Mouse (Mus musculus): ENCODE data around the gene Txnrd2. TPM values are rescaled to one million over a fixed set of nuclear protein-coding genes. Genes with fewer than 3 reads are reported as not detected.

The Txnrd2 gene
- polyA plus RNA-seq, 1 experiment from 2014 or later = 35.1 TPM

GRCm38 (mm10) chr16:18411802-18412476 is 14.2 kb upstream of the Txnrd2 start:
- peak overlapping the region; percentile 37 for H3K27ac ChIP-seq
- no peak for DNase-seq (ENCODE audit: extremely low spot score, low spot score)
- no peak overlapping the region for H3K4me3 ChIP-seq
- no peaks in the 10 kb centered on the region for H3K27me3 ChIP-seq (ENCODE audit: poor library complexity, severe bottlenecking)
- H3K9me3 ChIP-seq = no peaks in the 10 kb centered on the region
- H3K36me3 ChIP-seq (replicated peaks) = peaks cover 82% of the 10 kb centered on the region
- 87% methylated on average over 12 of the region's 12 CpGs for WGBS
- peaks cover 40% of the 10 kb centered on the region for H3K4me1 ChIP-seq

GRCm38 (mm10) chr16:18413032-18413816 is 13.0 kb upstream of the Txnrd2 start:
- Histone ChIP-seq H3K27ac (no peak overlapping the region), H3K9me3 (no peaks in the 10 kb centered on the region), H3K27me3 (ENCODE audit: poor library complexity, severe bottlenecking) (no peaks in the 10 kb centered on the region), H3K4me1 (peaks cover 33% of the 10 kb centered on the region), H3K4me3 (no peak overlapping the region), H3K36me3 (replicated peaks) (peaks cover 77% of the 10 kb centered on the region)
- WGBS = 89% methylated on average over 7 of the region's 7 CpGs
- no peak for DNase-seq (ENCODE audit: extremely low spot score, low spot score)

- DNase-seq (ENCODE audit: extremely low spot score, low spot score) = no peak
- no peak overlapping the region for H3K4me3 ChIP-seq
- H3K27ac ChIP-seq = no peak overlapping the region
- WGBS = 89% methylated on average over 18 of the region's 18 CpGs
- peaks cover 68% of the 10 kb centered on the region for H3K36me3 ChIP-seq (replicated peaks)
- H3K4me1 ChIP-seq = peaks cover 14% of the 10 kb centered on the region
- no peaks in the 10 kb centered on the region for H3K27me3 ChIP-seq (ENCODE audit: poor library complexity, severe bottlenecking)
- H3K9me3 ChIP-seq = no peaks in the 10 kb centered on the region
Measured at GRCm38 (mm10) chr16:18416094-18416761, 10.0 kb upstream of the Txnrd2 start.

GRCm38 (mm10) chr16:18416837-18417236 is 9.3 kb upstream of the Txnrd2 start:
- DNase-seq (ENCODE audit: extremely low spot score, low spot score) = no peak
- peaks cover 8% of the 10 kb centered on the region for H3K4me1 ChIP-seq
- no peak overlapping the region for H3K27ac ChIP-seq
- no peak overlapping the region for H3K4me3 ChIP-seq
- H3K27me3 ChIP-seq (ENCODE audit: poor library complexity, severe bottlenecking) = no peaks in the 10 kb centered on the region
- H3K9me3 ChIP-seq = no peaks in the 10 kb centered on the region
- H3K36me3 ChIP-seq (replicated peaks) = peaks cover 67% of the 10 kb centered on the region
- WGBS = 91% methylated on average over 3 of the region's 3 CpGs

- Histone ChIP-seq H3K4me1 (peaks cover 6% of the 10 kb centered on the region; the same call in 1 of the 2 replicates), H3K4me3 (no peak overlapping the region), H3K27me3 (ENCODE audit: poor library complexity, severe bottlenecking) (no peaks in the 10 kb centered on the region), H3K27ac (no peak overlapping the region), H3K9me3 (no peaks in the 10 kb centered on the region), H3K36me3 (replicated peaks) (peaks cover 70% of the 10 kb centered on the region)
- no peak for DNase-seq (ENCODE audit: extremely low spot score, low spot score)
- WGBS = 89% methylated on average over 5 of the region's 5 CpGs
Measured at GRCm38 (mm10) chr16:18417491-18417890, 8.7 kb upstream of the Txnrd2 start.

GRCm38 (mm10) chr16:18418756-18419602 is 7.2 kb upstream of the Txnrd2 start:
- Histone ChIP-seq H3K9me3 (no peaks in the 10 kb centered on the region), H3K27ac (no peak overlapping the region), H3K36me3 (replicated peaks) (peaks cover 76% of the 10 kb centered on the region), H3K4me1 (peaks cover 12% of the 10 kb centered on the region), H3K4me3 (no peak overlapping the region), H3K27me3 (ENCODE audit: poor library complexity, severe bottlenecking) (no peaks in the 10 kb centered on the region)
- no peak for DNase-seq (ENCODE audit: extremely low spot score, low spot score)
- 89% methylated on average over 4 of the region's 4 CpGs for WGBS

- Histone ChIP-seq H3K4me3 (no peak overlapping the region), H3K27ac (no peak overlapping the region), H3K36me3 (replicated peaks) (peaks cover 74% of the 10 kb centered on the region), H3K4me1 (peaks cover 19% of the 10 kb centered on the region), H3K27me3 (ENCODE audit: poor library complexity, severe bottlenecking) (no peaks in the 10 kb centered on the region), H3K9me3 (no peaks in the 10 kb centered on the region)
- no peak for DNase-seq (ENCODE audit: extremely low spot score, low spot score)
- WGBS = 86% methylated on average over 1 of the region's 1 CpGs
Measured at GRCm38 (mm10) chr16:18419603-18420026, 6.6 kb upstream of the Txnrd2 start.

- H3K27me3 ChIP-seq (ENCODE audit: poor library complexity, severe bottlenecking) = no peaks in the 10 kb centered on the region
- no peaks in the 10 kb centered on the region for H3K9me3 ChIP-seq
- no peak overlapping the region for H3K4me3 ChIP-seq
- no peak overlapping the region for H3K27ac ChIP-seq
- DNase-seq (ENCODE audit: extremely low spot score, low spot score) = no peak
- peaks cover 65% of the 10 kb centered on the region for H3K36me3 ChIP-seq (replicated peaks)
- peaks cover 28% of the 10 kb centered on the region for H3K4me1 ChIP-seq
- WGBS = 71% methylated on average over 3 of the region's 3 CpGs
Measured at GRCm38 (mm10) chr16:18420571-18420970, 5.6 kb upstream of the Txnrd2 start.

- DNase-seq (ENCODE audit: extremely low spot score, low spot score) = no peak
- H3K27ac ChIP-seq = no peak overlapping the region
- WGBS = 91% methylated on average over 7 of the region's 7 CpGs
- peaks cover 47% of the 10 kb centered on the region for H3K4me1 ChIP-seq
- no peaks in the 10 kb centered on the region for H3K9me3 ChIP-seq
- H3K4me3 ChIP-seq = no peak overlapping the region
- H3K36me3 ChIP-seq (replicated peaks) = peaks cover 45% of the 10 kb centered on the region
- H3K27me3 ChIP-seq (ENCODE audit: poor library complexity, severe bottlenecking) = no peaks in the 10 kb centered on the region
Measured at GRCm38 (mm10) chr16:18423203-18423914, 2.8 kb upstream of the Txnrd2 start.

- Histone ChIP-seq H3K27me3 (ENCODE audit: poor library complexity, severe bottlenecking) (no peaks in the 10 kb centered on the region), H3K4me1 (peaks cover 47% of the 10 kb centered on the region), H3K27ac (peak overlapping the region; percentile 25; the same call in 1 of the 2 replicates), H3K4me3 (no peak overlapping the region), H3K36me3 (replicated peaks) (peaks cover 41% of the 10 kb centered on the region), H3K9me3 (no peaks in the 10 kb centered on the region)
- WGBS = 86% methylated on average over 5 of the region's 5 CpGs
- no peak for DNase-seq (ENCODE audit: extremely low spot score, low spot score)
Measured at GRCm38 (mm10) chr16:18423915-18424265, 2.3 kb upstream of the Txnrd2 start.

GRCm38 (mm10) chr16:18424364-18425045 is 1.7 kb upstream of the Txnrd2 start:
- Histone ChIP-seq H3K9me3 (no peaks in the 10 kb centered on the region), H3K36me3 (replicated peaks) (peaks cover 37% of the 10 kb centered on the region), H3K27me3 (ENCODE audit: poor library complexity, severe bottlenecking) (no peaks in the 10 kb centered on the region), H3K4me1 (peaks cover 47% of the 10 kb centered on the region), H3K27ac (no peak overlapping the region), H3K4me3 (no peak overlapping the region)
- 74% methylated on average over 11 of the region's 11 CpGs for WGBS
- no peak for DNase-seq (ENCODE audit: extremely low spot score, low spot score)
